Mouse (Mus musculus): ENCODE data around the gene Cd79a.

DNA sequence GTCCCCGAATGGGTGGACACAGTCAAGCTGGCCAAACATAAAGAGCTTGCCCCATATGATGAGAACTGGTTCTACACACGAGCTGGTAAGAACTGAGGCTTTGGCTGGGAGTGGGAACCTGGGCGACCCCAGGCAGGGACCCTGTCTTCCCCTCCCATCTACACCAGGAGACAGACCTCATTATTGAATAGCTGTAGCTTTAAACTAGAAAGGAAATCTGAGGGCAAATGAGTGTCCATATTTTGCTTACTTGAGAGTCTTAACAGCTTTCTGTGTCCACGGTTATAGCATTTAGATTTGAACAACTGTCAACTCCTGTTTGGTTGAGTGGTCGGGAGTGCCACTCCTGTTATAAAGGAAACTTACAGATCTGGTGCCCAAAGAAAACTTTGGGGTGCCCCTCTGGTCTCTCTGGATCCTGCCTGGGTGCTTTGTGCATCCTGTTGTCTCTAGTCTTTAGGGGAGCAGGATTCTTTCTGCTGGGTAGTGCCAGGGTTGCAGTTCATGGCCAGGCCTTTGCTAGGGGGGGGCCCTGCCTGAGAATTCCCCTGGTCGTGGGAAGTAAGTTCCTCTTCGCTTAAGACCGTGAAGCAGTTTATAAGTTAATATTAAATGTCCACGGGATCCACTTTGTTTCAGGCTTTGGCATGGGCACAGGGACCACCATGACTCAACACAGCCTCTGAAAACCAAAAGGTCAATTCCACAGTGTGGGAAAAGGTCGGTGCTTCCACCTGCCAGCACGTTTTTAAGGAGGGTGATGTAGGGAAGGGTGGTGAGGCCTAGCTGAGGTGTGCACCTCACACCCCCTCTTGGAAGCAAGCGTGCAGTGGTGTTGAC lies 11.5 kb upstream of the Cd79a start:
- TF ChIP-seq CTCF (IDR thresholded peaks at IDR 0.05; ENCODE audit: control insufficient read depth, insufficient read depth, insufficient replicate concordance, low read depth, low read length), result no peak
- TF ChIP-seq POLR2A (IDR thresholded peaks at IDR 0.05; ENCODE audit: control insufficient read depth, low read depth, low read length), result peak; percentile 9; the same call in 1 of the 2 replicates
